Mouse (Mus musculus): Measurements from ENCODE around the gene Traf3ip3.

- TF ChIP-seq CTCF (IDR thresholded peaks at IDR 0.05; ENCODE audit: low read depth, low read length), result no peak
- TF ChIP-seq TAL1 (conservative IDR thresholded peaks at IDR 0.05; ENCODE audit: low read depth, low read length), result no peak
- TF ChIP-seq GATA1 (IDR thresholded peaks at IDR 0.05; ENCODE audit: borderline replicate concordance, low read length), result no peak
- TF ChIP-seq POLR2AphosphoS5 (IDR thresholded peaks at IDR 0.05; ENCODE audit: insufficient replicate concordance, low read depth, low read length), result no peak
Observed at GRCm38 (mm10) chr1:193230935-193231334, 29.4 kb upstream of the Traf3ip3 start.

Data from G1E (cell line).